Mouse (Mus musculus) neutrophil, adult 65 days (primary cell): ENCODE data around the gene Mfn2. TPM values are rescaled to one million over a fixed set of nuclear protein-coding genes. Genes with fewer than 3 reads are reported as not detected.

ENCODE experiments used
- total RNA-seq: library from RNA; stranded (reverse); gene quantifications from 2 replicates; pipeline ENCODE4 v1.2.4, GENCODE M21; 2023

Gene Mfn2
- 67.5 and 70.7 TPM in 2 replicates for total RNA-seq

DNA sequence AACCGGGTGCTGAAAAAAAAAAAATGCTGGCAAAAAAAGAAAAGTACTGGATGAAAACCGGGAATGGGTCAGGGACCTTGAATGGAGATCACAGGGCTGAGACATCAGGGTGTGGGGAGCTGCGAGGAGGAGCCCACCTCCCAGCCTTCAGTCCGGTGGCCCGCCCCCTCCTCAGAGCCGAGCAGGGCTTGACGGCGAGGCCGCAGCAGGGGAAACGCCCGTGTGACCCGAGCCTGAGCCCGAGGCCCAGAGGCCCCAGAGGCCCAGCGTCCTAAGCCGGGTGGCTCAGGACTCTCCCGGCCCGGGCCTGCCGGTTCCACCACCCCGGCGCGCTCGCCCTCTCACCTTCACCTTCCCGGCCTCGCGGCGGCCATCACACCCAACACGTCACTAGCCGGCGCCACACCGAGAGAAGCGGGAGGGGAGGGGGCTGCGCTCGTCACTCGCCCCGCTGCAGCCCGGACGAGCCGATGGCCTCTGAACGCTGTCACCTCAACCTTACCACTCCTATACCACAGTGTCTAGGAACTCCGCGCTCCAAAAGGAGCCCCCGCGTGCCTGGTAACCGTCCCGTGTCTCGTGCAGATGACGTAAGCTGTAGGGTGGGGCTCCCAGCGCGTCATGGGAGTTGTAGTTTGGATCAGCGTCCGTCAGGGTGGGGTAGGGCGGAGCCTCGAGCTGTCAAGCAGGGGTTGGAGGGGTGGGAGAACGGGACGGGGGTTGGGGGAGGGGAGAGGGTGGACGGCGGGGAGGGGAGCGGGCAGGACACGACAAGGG lies at the start of gene Mfn2:
Mfn2 (minus strand) TSS at position 392 of the 777 bp plus-strand sequence.

DNA sequence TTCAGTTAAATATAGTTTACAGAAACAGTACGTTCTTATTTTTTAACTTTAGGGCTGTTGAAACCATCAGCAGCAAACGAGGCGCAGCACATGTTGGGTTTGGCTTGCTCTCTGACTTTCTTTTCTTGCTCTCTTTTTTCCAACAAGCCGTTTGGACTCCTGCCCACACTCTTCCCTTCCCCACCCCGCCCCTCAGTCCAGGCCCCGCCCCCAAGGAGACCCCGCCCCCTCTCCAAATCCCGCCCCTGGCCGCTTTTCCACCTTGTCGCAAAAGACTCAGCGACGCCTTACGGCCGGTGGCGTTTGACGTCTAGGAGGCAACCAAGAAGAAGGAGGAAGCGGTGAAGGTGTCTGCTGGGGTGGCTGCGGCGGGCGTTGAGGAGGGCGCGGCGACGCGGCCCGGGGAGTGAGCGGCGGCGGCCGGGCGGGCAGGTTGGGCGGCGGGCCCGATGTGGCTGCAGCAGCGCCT lies 36.1 kb upstream of the Mfn2 start, which contains the start of gene 2510039O18Rik:
2510039O18Rik (plus strand) TSS at position 320 of the 469 bp plus-strand sequence.

DNA sequence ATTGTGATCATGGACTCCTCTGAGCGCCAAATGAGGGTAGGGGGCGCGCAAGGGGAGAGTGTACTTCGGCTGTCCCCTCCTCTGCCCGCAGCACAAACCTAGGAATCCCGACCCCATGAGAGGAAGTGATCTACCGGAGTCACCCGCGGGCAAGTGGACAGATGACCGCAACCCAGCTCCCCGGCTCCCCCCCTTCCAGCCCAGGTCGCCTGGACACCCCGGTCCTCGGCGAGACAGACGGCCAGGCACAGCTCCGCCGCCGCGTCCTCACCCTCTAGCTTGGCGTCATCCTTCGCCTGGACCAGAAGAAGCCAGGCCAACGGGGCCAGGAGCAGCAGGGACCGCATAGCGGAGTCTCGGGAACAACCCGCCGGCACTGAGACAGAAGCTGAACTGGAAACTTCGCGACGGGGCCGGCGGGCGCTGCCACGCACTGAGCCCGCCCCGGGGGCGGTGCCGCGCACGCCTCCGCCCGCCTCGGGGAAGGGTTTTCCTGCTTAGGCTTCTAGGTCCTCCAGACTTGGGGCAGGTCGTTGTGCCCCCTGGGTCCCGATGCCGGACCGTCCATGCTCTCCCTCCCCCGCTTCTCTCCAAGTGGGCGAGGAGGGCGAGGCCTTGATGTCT lies 31.9 kb upstream of the Mfn2 start, which contains the start of gene Plod1:
Plod1 (minus strand) TSS at position 437 of the 624 bp plus-strand sequence.

DNA sequence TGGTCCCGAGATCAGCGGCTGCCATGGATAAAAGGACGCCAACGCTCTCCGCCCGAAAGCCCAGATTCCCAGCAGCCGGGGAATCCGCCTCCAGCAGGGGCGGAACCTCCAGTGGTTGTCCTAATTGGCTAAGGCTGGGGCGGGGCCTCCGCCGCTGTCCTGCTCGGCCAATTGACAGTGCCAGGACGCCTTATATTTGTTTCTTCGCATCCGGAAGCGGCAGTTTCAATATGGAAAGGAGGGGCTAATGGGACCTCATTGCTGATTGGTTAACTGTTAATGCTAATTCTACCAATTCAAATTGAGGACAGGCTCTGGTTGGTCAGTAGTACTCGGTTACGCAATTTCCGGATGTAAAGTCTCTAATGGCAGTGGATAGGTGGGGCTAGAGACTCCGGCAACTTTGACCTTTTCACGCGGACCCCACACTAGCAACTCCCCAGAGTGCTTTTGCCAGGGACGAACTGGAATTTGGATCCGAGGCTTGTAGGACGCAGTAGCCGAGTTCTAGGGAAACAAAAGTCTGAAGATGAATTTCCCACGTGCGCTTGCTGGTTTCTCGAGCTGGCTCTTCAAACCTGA lies 36.0 kb downstream of the Mfn2 start, which contains the start of the genes Miip and Fv1:
Miip (minus strand) TSS at position 367 of the 582 bp plus-strand sequence.
Fv1 (plus strand) TSS at position 530 of the 582 bp plus-strand sequence.

DNA sequence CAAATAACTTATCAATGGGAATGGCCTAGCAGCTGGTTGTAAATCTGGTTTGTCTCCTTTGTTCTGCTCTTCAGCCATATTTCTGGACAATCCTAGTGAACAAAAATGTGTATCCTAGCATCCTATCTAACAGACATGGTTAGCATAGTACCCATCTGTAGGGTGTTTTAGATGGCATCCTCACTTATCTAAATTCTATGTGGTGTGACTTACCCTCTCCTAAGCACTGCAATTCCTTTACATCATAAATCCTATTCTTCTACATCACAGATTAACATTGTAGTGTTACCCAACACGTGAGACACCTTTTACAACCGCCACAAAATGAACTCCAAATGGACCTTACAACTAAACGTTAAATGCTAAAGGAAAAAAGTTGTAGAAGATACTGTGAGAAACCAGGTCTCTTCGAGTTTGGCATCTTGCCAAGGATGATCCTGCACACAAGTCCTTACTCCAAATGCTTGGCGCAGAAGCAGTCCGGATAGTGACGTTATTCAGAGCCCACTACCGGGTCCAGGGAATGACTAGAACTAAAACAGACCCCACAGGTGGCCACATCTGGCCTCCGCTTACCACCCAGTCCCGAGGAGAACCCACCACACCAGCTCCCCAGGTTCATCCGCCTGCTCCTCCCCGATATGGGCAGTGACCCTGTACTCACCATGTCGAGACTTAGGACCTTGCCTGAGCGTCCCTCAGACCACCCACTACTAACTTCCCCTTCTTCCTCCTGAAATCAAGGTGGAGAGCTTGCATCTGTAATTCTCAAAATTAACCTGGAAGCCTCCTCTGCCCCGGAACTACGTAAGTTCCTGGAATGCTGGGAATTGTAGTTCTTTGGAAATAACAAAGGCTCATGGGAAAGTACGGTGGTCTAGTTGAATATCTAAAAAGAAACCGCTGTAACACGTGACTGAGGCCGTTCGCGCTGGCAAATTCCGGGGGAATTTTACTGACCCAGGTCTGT lies 56.6 kb downstream of the Mfn2 start, which contains the start of gene Zfp933:
Zfp933 (minus strand) TSS at position 753 of the 970 bp plus-strand sequence.

Other genes starting within 250 kb of the Mfn2 start
- gene Zfp534, start 202.2 kb downstream of the Mfn2 start, total RNA-seq = not detected in 2 replicates
- gene Zfp984, start 94.9 kb downstream of the Mfn2 start, total RNA-seq = 7.7 and 8.7 TPM in 2 replicates
- 1.6 and 2.9 TPM in 2 replicates for gene Zfp933, start 56.3 kb downstream of the Mfn2 start, total RNA-seq
- gene Miip, start 35.9 kb downstream of the Mfn2 start, total RNA-seq = 25.1 and 38.1 TPM in 2 replicates
- 3.2 and 4.5 TPM in 2 replicates for gene Fv1, start 35.7 kb downstream of the Mfn2 start, total RNA-seq
- 19.2 and 20.5 TPM in 2 replicates for gene Plod1, start 32.1 kb upstream of the Mfn2 start, total RNA-seq
- 54.9 and 75.9 TPM in 2 replicates for gene 2510039O18Rik, start 36.2 kb upstream of the Mfn2 start, total RNA-seq
- gene Nppb, start 81.1 kb upstream of the Mfn2 start, total RNA-seq = not detected in 2 replicates
- gene Nppa, start 96.0 kb upstream of the Mfn2 start, total RNA-seq = not detected in 2 replicates
- 13.2 and 21.3 TPM in 2 replicates for gene Clcn6, start 134.1 kb upstream of the Mfn2 start, total RNA-seq
- 10.2 and 10.7 TPM in 2 replicates for gene Mthfr, start 134.4 kb upstream of the Mfn2 start, total RNA-seq
- gene Agtrap, start 183.3 kb upstream of the Mfn2 start, total RNA-seq = 72.4 and 83.5 TPM in 2 replicates
- 5.2 and 10.6 TPM in 2 replicates for gene Mad2l2, start 225.7 kb upstream of the Mfn2 start, total RNA-seq
- gene Draxin, start 226.0 kb upstream of the Mfn2 start, total RNA-seq = not detected in 2 replicates
- gene Fbxo6, start 247.4 kb upstream of the Mfn2 start, total RNA-seq = 13.5 and 15.8 TPM in 2 replicates